Mouse (Mus musculus): ENCODE results near the gene Gm10337.

The Gm10337 gene

DNA sequence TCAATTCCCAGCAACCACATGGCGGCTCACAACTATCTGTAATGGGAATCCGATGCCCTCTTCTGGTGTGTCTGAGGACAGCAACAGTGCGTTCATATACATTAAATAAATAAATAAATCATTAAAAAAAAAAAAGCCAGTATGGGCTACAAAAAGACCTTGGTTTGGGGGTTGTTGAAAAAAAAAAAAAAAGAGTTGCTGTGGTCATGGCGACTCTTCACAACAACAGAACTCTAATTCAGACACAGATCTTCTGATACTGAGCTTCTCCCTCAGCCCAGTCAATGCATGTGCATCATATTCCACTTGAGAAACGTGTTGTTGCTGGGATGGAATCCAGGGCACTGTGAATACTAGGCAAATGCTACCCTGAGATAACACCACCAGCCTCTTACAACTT lies 49.1 kb downstream of the Gm10337 start:
- no peak for DNase-seq (ENCODE audit: low spot score)
